Mouse (Mus musculus) small intestine, adult 2 months (tissue): ENCODE measurements around the gene Ralbp1. TPM values are rescaled to one million over a fixed set of nuclear protein-coding genes. Genes with fewer than 3 reads are reported as not detected.

Experiments used
- H3K27ac ChIP-seq: fragments of 200-500 bp; 2 replicates; pipeline ENCODE4 v1.5.1; 2012; ENCODE audit warnings: low read depth, low read length, control low read depth, inconsistent platforms; ENCODE audit not compliant: insufficient read depth
- H3K27me3 ChIP-seq: fragments of 200-500 bp; 2 replicates; pipeline ENCODE4 v1.6.1; 2012; ENCODE audit warnings: mild to moderate bottlenecking, moderate library complexity, low read length, inconsistent platforms; ENCODE audit not compliant: control insufficient read depth, insufficient read depth
- H3K36me3 ChIP-seq: fragments of 200-500 bp; 2 replicates; pipeline ENCODE4 v1.6.1; 2012; ENCODE audit warnings: mild to moderate bottlenecking, low read length, control low read depth, inconsistent platforms; ENCODE audit not compliant: control insufficient read depth, insufficient read depth
- H3K4me1 ChIP-seq: fragments of 200-500 bp; 2 replicates; pipeline ENCODE4 v1.6.1; 2012; ENCODE audit warnings: low read length, inconsistent platforms, mixed read lengths; ENCODE audit not compliant: control insufficient read depth, insufficient read depth, insufficient read length
- H3K4me3 ChIP-seq: fragments of 200-500 bp; 2 replicates; pipeline ENCODE4 v1.5.1; 2012; ENCODE audit warnings: low read depth, mild to moderate bottlenecking, control low read depth, inconsistent platforms, low read length, moderate library complexity
- CTCF ChIP-seq: fragments of 200-500 bp; IDR thresholded peaks from 2 replicates; pipeline ENCODE4 v1.5.1; 2012; ENCODE audit warnings: low read depth, mild to moderate bottlenecking, control low read depth, inconsistent platforms, low read length, moderate library complexity, mixed read lengths; ENCODE audit not compliant: insufficient replicate concordance, insufficient read length; ENCODE audit errors: extremely low read depth
- POLR2A ChIP-seq: fragments of 200-500 bp; IDR thresholded peaks from 2 replicates; pipeline ENCODE4 v1.6.1; 2012; ENCODE audit warnings: low read depth, mild to moderate bottlenecking, control low read depth, inconsistent platforms, low read length, moderate library complexity
- WGBS: fragments of 180-500 bp; shearing (Covaris S2); methylation state at CpG from one replicate; pipeline ENCODE4 v1.1.7; 2018; 5-methylcytosine and 5-hydroxymethylcytosine counted together
- polyA plus RNA-seq: library from polyadenylated mRNA; depleted of rRNA; stranded (reverse); fragments of >200 nt; gene quantifications from 2 replicates; pipeline ENCODE4 v1.2.3, GENCODE M21; 2012

Gene Ralbp1
- polyA plus RNA-seq, 1 experiment = 34.1 TPM

DNA sequence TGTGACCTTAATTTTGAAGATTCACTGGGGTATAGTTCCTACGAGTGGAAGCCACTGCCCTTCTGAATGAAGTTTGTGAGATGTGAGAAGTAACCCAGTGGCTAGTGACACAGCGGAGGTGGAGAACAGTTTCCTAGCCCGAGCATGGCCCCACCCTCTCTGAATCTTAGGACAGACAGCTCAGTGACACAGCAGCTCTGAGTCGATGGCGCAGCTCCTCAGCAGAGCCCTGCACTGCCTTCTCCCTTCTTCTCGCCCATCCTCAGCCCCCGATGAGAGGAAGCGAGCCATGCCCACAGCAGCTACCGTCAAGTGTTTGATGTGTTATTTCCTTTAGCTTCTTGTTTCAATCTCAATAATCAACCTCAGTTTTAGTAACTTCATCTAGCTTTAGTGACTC is 59.3 kb downstream of the Ralbp1 start:
- no peak overlapping the region for H3K4me3 ChIP-seq
- no peak overlapping the region for H3K27ac ChIP-seq
- WGBS = 70% methylated on average over 9 of the region's 9 CpGs
- peaks cover 3% of the 10 kb centered on the region; the same call in 1 of the 2 replicates for H3K4me1 ChIP-seq
- H3K27me3 ChIP-seq = no peaks in the 10 kb centered on the region
- TF ChIP-seq CTCF = no peak
- no peak for TF ChIP-seq POLR2A
- H3K36me3 ChIP-seq = peaks cover 57% of the 10 kb centered on the region

DNA sequence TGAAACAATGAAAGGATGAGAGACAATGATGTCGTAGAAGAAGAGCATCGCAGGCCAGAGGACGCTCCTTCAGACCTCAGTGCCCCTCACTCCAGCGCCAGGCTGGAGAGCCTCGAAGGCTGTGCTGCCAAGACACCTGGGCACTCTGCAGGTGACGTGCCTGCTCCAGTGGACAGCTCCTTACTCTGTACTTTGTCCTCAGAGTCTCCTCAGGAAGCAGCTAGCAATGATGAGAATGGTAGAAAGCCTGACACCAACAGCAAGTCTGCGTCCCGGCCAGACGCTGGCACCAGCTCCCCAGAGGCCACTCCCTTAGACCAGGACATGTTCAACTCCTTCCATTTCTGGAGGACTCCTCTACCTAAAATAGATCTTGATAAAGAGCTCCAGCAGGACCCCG is 61.4 kb downstream of the Ralbp1 start:
- H3K4me1 ChIP-seq = peaks cover 2% of the 10 kb centered on the region; the same call in 1 of the 2 replicates
- peaks cover 51% of the 10 kb centered on the region for H3K36me3 ChIP-seq
- TF ChIP-seq CTCF = no peak
- no peak for TF ChIP-seq POLR2A
- no peak overlapping the region for H3K27ac ChIP-seq
- H3K27me3 ChIP-seq = no peaks in the 10 kb centered on the region
- H3K4me3 ChIP-seq = no peak overlapping the region
- 82% methylated on average over 10 of the region's 10 CpGs for WGBS

DNA sequence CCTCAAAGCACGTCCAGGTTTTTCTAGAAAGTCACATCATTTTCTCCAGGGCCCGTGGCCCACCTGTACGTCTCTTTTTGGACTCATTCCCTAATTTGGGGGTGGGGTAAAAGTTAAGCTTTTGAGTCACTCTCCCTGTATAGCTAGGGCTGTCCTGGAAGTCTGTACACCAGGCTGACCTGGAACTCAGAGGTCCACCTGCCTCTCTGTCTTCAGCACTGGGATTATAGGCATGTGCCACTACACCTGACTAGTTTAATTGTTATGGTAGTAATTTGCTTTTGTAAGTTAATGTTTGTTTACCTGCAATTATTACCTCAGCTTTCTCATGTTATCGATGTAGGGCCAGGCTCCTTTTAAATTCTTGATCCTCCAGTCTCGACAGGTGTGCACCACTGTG is 63.2 kb downstream of the Ralbp1 start:
- Histone ChIP-seq H3K36me3 (peaks cover 52% of the 10 kb centered on the region), H3K27me3 (no peaks in the 10 kb centered on the region), H3K4me3 (no peak overlapping the region), H3K4me1 (no peaks in the 10 kb centered on the region), H3K27ac (no peak overlapping the region)
- 65% methylated on average over 5 of the region's 5 CpGs for WGBS
- TF ChIP-seq POLR2A = no peak
- no peak for TF ChIP-seq CTCF

DNA sequence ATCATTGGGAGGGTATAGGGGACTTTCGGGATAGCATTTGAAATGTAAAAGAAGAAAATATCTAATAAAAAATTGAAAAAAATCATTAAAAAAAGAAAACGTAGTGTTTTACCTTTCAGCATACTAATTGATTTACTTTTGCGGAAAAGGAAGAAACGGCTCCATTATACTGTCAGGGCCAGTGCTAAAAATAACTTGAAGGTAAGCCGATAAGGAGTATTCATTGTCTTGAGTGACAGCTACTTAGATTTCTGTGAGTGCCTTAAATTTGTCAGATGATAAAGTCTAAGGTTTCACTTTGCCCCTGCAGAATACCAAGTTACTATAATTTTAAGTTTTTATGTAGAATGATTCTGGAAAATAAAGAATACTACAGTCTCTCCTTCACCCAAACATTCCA is 65.4 kb downstream of the Ralbp1 start:
- Histone ChIP-seq H3K4me3 (no peak overlapping the region), H3K27me3 (no peaks in the 10 kb centered on the region), H3K27ac (no peak overlapping the region), H3K4me1 (no peaks in the 10 kb centered on the region), H3K36me3 (peaks cover 52% of the 10 kb centered on the region)
- TF ChIP-seq CTCF (no peak), POLR2A (no peak)
- WGBS = 79% methylated on average over 5 of the region's 5 CpGs

DNA sequence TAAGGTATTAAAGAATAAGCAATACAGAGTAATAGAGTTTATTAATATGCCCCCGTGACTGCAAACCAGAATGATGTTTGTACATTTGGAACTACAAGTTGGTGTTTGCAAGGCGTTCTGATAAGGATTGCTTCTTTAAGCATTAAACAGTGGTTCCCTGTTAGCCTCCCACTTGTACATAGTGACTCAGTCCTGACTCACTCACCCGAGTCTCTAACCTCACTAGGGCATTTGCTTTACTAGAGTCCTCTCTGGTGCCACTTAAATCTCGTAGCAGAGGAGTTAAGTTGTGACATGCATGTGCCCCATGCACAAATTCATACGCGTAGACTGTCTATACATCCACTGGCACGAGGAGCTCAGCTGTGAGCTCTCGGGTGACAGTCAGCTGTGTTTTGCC is 71.8 kb downstream of the Ralbp1 start:
- H3K4me3 ChIP-seq = no peak overlapping the region
- WGBS = 91% methylated on average over 8 of the region's 8 CpGs
- no peaks in the 10 kb centered on the region for H3K4me1 ChIP-seq
- no peak overlapping the region for H3K27ac ChIP-seq
- H3K36me3 ChIP-seq = peaks cover 49% of the 10 kb centered on the region
- TF ChIP-seq CTCF (no peak), POLR2A (no peak)
- no peaks in the 10 kb centered on the region for H3K27me3 ChIP-seq

DNA sequence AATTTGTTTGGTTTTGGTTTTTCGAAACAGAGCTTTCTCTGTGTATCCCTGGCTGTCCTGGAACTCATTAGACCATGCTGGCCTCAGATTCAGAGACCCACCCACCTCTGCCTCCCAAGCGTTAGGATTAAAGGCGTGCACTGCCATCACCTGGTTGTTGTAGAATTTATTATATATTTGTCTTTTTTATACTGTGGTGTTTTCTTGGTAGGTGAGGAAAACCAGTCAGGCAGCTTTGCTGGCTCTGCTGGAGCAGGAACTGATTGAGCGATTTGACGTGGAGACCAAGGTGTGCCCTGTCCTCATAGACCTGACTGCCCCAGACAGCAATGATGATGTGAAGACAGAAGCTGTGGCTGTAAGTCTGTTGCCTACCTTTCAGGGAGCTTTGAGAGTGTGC is 74.6 kb downstream of the Ralbp1 start:
- H3K4me3 ChIP-seq = no peak overlapping the region
- WGBS = 43% methylated on average over 5 of the region's 5 CpGs
- H3K27ac ChIP-seq = no peak overlapping the region
- H3K4me1 ChIP-seq = no peaks in the 10 kb centered on the region
- H3K27me3 ChIP-seq = no peaks in the 10 kb centered on the region
- H3K36me3 ChIP-seq = peaks cover 46% of the 10 kb centered on the region
- TF ChIP-seq POLR2A = no peak
- TF ChIP-seq CTCF = no peak

DNA sequence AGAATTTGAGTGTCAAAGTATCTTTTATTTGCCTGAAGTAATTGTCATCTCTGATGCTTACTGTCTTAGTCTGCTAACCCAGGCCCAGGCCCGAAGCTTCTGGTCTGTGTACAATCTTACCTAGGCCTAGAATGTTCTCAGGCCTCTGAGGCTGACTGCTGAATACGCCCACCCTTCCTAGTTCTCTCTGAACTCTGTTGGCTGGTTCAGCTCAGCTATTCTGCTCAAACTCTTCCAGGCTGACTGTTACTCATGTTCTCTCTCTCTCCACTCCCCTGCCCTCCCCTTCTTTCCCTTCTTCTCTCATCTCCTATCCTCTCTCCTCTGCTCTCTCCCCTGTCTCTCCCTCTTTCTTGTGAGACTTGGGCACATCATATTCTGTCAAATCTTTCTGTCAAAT is 79.2 kb downstream of the Ralbp1 start:
- H3K4me1 ChIP-seq = no peaks in the 10 kb centered on the region; the same call in 1 of the 2 replicates
- H3K36me3 ChIP-seq = peaks cover 36% of the 10 kb centered on the region
- WGBS = 88% methylated on average over 2 of the region's 2 CpGs
- no peaks in the 10 kb centered on the region for H3K27me3 ChIP-seq
- TF ChIP-seq CTCF (no peak), POLR2A (no peak)
- H3K27ac ChIP-seq = no peak overlapping the region
- H3K4me3 ChIP-seq = no peak overlapping the region

DNA sequence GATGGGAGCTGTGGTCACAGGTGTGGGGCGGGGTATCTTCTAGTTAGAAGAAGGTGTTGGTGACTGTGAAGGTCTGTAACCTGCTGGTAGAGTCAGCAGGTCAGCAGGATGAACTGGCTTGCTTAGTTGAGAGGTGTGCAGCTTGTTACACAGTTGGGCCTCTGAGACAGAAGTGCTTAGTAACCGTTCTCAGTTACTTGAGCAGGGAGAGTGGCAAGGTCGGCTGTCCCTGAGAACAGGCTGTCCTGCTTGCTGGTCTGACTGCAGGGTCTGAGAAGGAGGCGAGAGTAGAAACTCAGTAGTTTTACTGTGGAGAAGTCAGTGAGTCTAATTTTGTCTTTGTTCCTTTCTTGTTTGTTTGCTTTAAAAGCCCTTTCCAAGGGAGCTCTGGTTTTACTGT is 79.6 kb downstream of the Ralbp1 start:
- 82% methylated on average over 4 of the region's 4 CpGs for WGBS
- no peak overlapping the region for H3K27ac ChIP-seq
- TF ChIP-seq POLR2A = no peak
- TF ChIP-seq CTCF = no peak
- no peaks in the 10 kb centered on the region; the same call in 1 of the 2 replicates for H3K4me1 ChIP-seq
- H3K36me3 ChIP-seq = peaks cover 32% of the 10 kb centered on the region
- H3K4me3 ChIP-seq = no peak overlapping the region
- H3K27me3 ChIP-seq = no peaks in the 10 kb centered on the region
